Mouse (Mus musculus): ENCODE measurements around the gene Hnrnpu. TPM values are rescaled to one million over a fixed set of nuclear protein-coding genes. Genes with fewer than 3 reads are reported as not detected.

Gene Hnrnpu
- polyA plus RNA-seq, 1 experiment: 48.6 TPM

DNA sequence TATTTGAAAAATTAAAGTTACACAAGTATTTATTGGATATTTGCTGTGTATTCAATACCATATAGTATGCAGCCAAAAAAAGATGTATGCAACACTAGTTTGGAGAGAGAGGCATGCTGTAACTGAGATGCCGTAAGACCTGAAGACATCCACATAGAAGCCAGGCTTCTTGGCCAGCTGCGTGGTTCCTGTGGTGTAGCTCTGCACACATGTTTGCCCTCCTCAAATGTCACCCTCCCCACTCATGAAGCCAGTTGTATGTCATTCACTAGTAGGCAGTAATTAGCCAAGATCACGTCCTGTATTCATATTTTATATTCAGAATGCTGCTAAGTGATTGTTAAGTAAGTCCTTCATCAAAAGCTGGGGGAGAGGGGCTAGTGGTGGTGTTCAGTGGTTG is 3.8 kb upstream of the Hnrnpu start:
- TF ChIP-seq POLR2A (IDR thresholded peaks at IDR 0.05; ENCODE audit: low read depth, low read length): no peak
- no peak for TF ChIP-seq CTCF (IDR thresholded peaks at IDR 0.05; ENCODE audit: extremely low read depth, insufficient read depth, insufficient read length, insufficient replicate concordance)
- Histone ChIP-seq H3K27me3 (ENCODE audit: control insufficient read depth, insufficient read depth, low read length) (no peaks in the 10 kb centered on the region), H3K27ac (ENCODE audit: insufficient read depth, low read length) (no peak overlapping the region), H3K4me3 (ENCODE audit: extremely low read depth, insufficient read depth, insufficient read length) (no peak overlapping the region), H3K36me3 (ENCODE audit: control insufficient read depth, insufficient read depth, low read length) (no peaks in the 10 kb centered on the region), H3K4me1 (ENCODE audit: control insufficient read depth, insufficient read depth, insufficient read length) (no peaks in the 10 kb centered on the region)
- 69% methylated on average over 3 of the region's 3 CpGs for WGBS
- no peak for DNase-seq (ENCODE audit: low read depth in 1 of 2, low spot score in 2 of 2)

DNA sequence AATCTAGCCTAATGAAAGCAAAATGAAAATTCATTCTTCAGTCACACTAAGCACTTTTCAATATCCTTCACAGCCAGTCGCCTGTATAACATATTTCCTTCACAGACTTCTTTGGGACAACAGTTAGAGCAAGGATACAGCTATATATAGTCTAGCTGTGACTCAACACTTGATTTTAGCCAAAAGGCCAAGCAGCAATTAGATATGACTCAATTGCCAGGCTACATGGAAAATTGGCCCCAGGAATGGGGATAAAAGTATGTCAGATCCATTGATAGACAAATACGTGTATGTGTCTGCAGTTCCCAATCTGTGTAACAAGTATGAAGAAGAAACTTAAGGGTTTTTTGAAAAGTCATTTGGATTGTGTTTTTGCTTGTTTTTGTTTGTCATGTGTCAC is 2.6 kb upstream of the Hnrnpu start:
- WGBS: 95% methylated on average over 2 of the region's 2 CpGs
- no peak overlapping the region for H3K27ac ChIP-seq (ENCODE audit: insufficient read depth, low read length)
- peaks cover under 1% of the 10 kb centered on the region; the same call in 1 of the 2 replicates for H3K4me1 ChIP-seq (ENCODE audit: control insufficient read depth, insufficient read depth, insufficient read length)
- H3K27me3 ChIP-seq (ENCODE audit: control insufficient read depth, insufficient read depth, low read length): no peaks in the 10 kb centered on the region
- H3K36me3 ChIP-seq (ENCODE audit: control insufficient read depth, insufficient read depth, low read length): peaks cover under 1% of the 10 kb centered on the region; the same call in 1 of the 2 replicates
- TF ChIP-seq CTCF (IDR thresholded peaks at IDR 0.05; ENCODE audit: extremely low read depth, insufficient read depth, insufficient read length, insufficient replicate concordance): no peak
- TF ChIP-seq POLR2A (IDR thresholded peaks at IDR 0.05; ENCODE audit: low read depth, low read length): no peak
- DNase-seq (ENCODE audit: low read depth in 1 of 2, low spot score in 2 of 2): no peak
- no peak overlapping the region for H3K4me3 ChIP-seq (ENCODE audit: extremely low read depth, insufficient read depth, insufficient read length)

DNA sequence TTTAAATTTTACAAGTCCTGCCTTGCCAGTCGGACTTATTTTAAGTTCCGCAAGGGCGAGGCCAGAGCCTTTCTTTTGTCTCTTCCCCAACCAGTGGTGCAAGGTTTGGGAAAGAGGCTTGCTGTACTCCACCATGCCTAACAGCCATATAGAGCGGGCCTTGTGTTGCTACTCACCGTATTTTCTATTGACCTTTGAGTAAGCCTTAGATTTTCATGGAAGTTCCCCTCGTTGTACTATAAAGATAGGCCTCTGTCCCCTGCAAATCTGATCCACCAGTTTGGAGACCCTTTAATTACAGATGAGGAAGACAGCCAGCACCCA is 683 bp upstream of the Hnrnpu start:
- peaks cover 12% of the 10 kb centered on the region for H3K36me3 ChIP-seq (ENCODE audit: control insufficient read depth, insufficient read depth, low read length)
- H3K27me3 ChIP-seq (ENCODE audit: control insufficient read depth, insufficient read depth, low read length): no peaks in the 10 kb centered on the region
- peak overlapping the region; percentile 100 for H3K27ac ChIP-seq (ENCODE audit: insufficient read depth, low read length)
- TF ChIP-seq CTCF (IDR thresholded peaks at IDR 0.05; ENCODE audit: extremely low read depth, insufficient read depth, insufficient read length, insufficient replicate concordance) (no peak), POLR2A (IDR thresholded peaks at IDR 0.05; ENCODE audit: low read depth, low read length) (no peak)
- peaks cover 2% of the 10 kb centered on the region; the same call in 1 of the 2 replicates for H3K4me1 ChIP-seq (ENCODE audit: control insufficient read depth, insufficient read depth, insufficient read length)
- no peak for DNase-seq (ENCODE audit: low read depth in 1 of 2, low spot score in 2 of 2)
- WGBS: 12% methylated on average over 6 of the region's 6 CpGs
- H3K4me3 ChIP-seq (ENCODE audit: extremely low read depth, insufficient read depth, insufficient read length): peak overlapping the region; percentile 38

DNA sequence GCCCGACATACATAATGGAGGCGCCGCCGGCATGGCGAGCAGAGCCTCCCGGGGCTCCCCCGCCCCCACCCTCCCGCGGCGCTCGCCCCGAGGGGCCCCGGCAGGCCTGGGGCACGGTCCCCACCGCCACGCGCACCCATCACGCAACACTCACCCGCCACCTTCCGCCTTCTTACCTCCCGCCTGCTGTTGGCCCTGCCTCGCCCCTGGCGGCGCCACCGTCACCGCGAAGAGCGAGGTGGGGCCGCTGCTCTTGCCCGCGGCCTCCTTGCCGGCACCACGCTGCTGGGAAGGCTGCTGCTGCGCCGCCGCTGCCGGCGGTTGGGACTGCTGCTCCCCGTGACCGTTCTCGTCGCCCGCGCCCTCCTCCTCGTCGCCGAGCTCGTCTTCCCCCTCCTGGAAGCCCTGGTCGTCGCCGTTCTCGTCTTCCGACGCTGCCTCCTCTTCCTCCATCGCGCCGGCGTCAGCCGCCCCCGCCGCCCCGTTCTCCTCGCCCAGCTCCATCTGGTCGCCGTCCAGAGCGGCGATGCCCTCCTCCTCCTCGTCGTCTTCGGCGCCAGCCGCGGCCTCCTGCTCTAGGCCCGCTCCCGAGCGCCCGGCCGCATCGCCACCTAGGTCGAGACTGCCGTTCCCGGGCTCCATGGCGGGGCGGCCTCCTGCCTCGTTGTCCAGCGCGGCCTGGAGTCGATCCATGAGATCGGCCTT is 668 bp downstream of the Hnrnpu start:
- peaks cover 4% of the 10 kb centered on the region; the same call in 1 of the 2 replicates for H3K4me1 ChIP-seq (ENCODE audit: control insufficient read depth, insufficient read depth, insufficient read length)
- peak overlapping the region; percentile 99 for H3K4me3 ChIP-seq (ENCODE audit: extremely low read depth, insufficient read depth, insufficient read length)
- H3K27ac ChIP-seq (ENCODE audit: insufficient read depth, low read length): peak overlapping the region; percentile 100
- DNase-seq (ENCODE audit: low read depth in 1 of 2, low spot score in 2 of 2): peak; percentile 36 to 48
- peaks cover 22% of the 10 kb centered on the region for H3K36me3 ChIP-seq (ENCODE audit: control insufficient read depth, insufficient read depth, low read length)
- under 1% methylated on average over 89 of the region's 89 CpGs for WGBS
- no peaks in the 10 kb centered on the region for H3K27me3 ChIP-seq (ENCODE audit: control insufficient read depth, insufficient read depth, low read length)
- TF ChIP-seq POLR2A (IDR thresholded peaks at IDR 0.05; ENCODE audit: low read depth, low read length) (no peak), CTCF (IDR thresholded peaks at IDR 0.05; ENCODE audit: extremely low read depth, insufficient read depth, insufficient read length, insufficient replicate concordance) (no peak)

DNA sequence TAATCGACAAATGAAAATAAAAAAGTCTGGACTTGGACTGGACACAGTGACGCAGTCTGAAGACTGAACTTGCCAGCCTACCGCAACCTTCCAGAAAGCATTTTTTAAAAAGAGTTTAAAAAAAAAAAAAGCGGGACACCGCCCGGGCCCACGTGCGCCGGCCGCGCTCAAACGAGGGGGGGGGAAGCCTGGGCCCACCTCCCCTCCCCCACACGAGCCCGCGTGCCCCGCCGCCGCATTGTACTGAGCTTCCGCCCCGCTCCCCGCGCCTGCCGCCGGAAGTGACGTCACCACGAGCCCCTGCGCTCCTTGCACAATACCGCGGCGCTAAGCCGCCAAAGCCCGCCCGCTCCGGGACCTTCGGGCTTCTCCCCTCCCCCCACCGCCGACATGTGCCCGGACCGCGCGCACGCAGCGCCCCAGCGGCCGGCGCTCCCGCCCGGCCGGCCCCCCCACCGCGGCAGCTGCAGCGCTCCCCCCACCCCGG is 1.3 kb downstream of the Hnrnpu start:
- TF ChIP-seq POLR2A (IDR thresholded peaks at IDR 0.05; ENCODE audit: low read depth, low read length) (no peak; the same call in 1 of the 2 replicates), CTCF (IDR thresholded peaks at IDR 0.05; ENCODE audit: extremely low read depth, insufficient read depth, insufficient read length, insufficient replicate concordance) (no peak)
- DNase-seq (ENCODE audit: low read depth in 1 of 2, low spot score in 2 of 2): peak; percentile 79 to 95
- peak overlapping the region; percentile 99 for H3K4me3 ChIP-seq (ENCODE audit: extremely low read depth, insufficient read depth, insufficient read length)
- H3K36me3 ChIP-seq (ENCODE audit: control insufficient read depth, insufficient read depth, low read length): peaks cover 26% of the 10 kb centered on the region
- 1% methylated on average over 50 of the region's 53 CpGs for WGBS
- peaks cover 4% of the 10 kb centered on the region; the same call in 1 of the 2 replicates for H3K4me1 ChIP-seq (ENCODE audit: control insufficient read depth, insufficient read depth, insufficient read length)
- peak overlapping the region; percentile 100 for H3K27ac ChIP-seq (ENCODE audit: insufficient read depth, low read length)
- no peaks in the 10 kb centered on the region for H3K27me3 ChIP-seq (ENCODE audit: control insufficient read depth, insufficient read depth, low read length)

DNA sequence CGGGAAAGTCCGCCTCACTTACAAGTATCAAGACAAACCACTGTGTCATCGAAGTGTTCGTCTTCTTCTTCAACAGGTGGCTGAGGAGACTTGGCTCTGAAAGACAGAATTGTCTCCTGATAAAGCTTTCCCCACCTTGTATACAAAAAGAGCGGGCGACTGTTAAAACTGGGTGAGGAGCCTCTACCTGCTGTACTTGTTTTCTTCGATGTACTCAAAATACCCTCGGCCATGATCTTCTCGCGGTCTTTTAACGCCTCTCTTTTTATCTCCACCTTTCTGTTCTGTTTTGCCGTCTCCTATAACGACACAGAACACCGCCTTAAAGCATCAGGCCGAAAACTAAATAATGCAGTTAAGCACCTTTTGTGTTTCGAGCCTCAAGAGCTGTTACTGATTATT is 1.7 kb downstream of the Hnrnpu start:
- Histone ChIP-seq H3K27ac (ENCODE audit: insufficient read depth, low read length) (peak overlapping the region; percentile 55), H3K27me3 (ENCODE audit: control insufficient read depth, insufficient read depth, low read length) (no peaks in the 10 kb centered on the region), H3K4me1 (ENCODE audit: control insufficient read depth, insufficient read depth, insufficient read length) (peaks cover 4% of the 10 kb centered on the region; the same call in 1 of the 2 replicates), H3K36me3 (ENCODE audit: control insufficient read depth, insufficient read depth, low read length) (peaks cover 30% of the 10 kb centered on the region), H3K4me3 (ENCODE audit: extremely low read depth, insufficient read depth, insufficient read length) (peak overlapping the region; percentile 99)
- TF ChIP-seq POLR2A (IDR thresholded peaks at IDR 0.05; ENCODE audit: low read depth, low read length) (no peak), CTCF (IDR thresholded peaks at IDR 0.05; ENCODE audit: extremely low read depth, insufficient read depth, insufficient read length, insufficient replicate concordance) (no peak)
- under 1% methylated on average over 16 of the region's 16 CpGs for WGBS
- peak in 1 of 2 experiments; percentile 36 for DNase-seq (ENCODE audit: low read depth in 1 of 2, low spot score in 2 of 2)

DNA sequence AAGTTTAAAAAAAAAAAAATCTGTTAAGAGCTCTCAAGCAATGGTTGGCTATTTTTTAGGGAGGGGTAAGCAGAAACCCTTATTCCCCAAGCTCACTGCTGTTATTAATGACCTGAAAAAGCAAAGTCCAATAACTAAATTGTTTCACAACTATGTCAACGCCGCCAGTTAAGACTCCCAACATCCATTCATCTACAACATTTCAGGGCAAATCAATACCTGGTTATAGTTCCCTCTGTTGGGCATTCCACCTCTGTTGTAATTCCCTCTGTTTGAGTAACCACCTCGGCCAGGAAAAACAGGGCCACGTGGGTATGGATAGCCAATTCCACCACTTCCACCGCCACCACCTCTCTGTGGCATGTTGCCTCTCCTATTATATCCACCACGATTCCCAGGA is 7.7 kb downstream of the Hnrnpu start:
- H3K27me3 ChIP-seq (ENCODE audit: control insufficient read depth, insufficient read depth, low read length): no peaks in the 10 kb centered on the region
- WGBS: 81% methylated on average over 6 of the region's 6 CpGs
- H3K36me3 ChIP-seq (ENCODE audit: control insufficient read depth, insufficient read depth, low read length): peaks cover 47% of the 10 kb centered on the region

More for the DNA sequence above, 7.7 kb downstream of the Hnrnpu start:
- no peak for TF ChIP-seq CTCF (IDR thresholded peaks at IDR 0.05; ENCODE audit: extremely low read depth, insufficient read depth, insufficient read length, insufficient replicate concordance)
- TF ChIP-seq POLR2A (IDR thresholded peaks at IDR 0.05; ENCODE audit: low read depth, low read length): no peak
- H3K4me1 ChIP-seq (ENCODE audit: control insufficient read depth, insufficient read depth, insufficient read length): peaks cover 2% of the 10 kb centered on the region; the same call in 1 of the 2 replicates
- H3K27ac ChIP-seq (ENCODE audit: insufficient read depth, low read length): no peak overlapping the region
- DNase-seq (ENCODE audit: low read depth in 1 of 2, low spot score in 2 of 2): no peak
- no peak overlapping the region; the same call in 1 of the 2 replicates for H3K4me3 ChIP-seq (ENCODE audit: extremely low read depth, insufficient read depth, insufficient read length)
